Mouse (Mus musculus) E14TG2a.4 (cell line): Measurements from ENCODE around the gene Usp53.
A peak's percentile ranks its signal among the peaks of the same experiment; 100 is the strongest.
"Not testable (repeated sequence)": the region's sequence is repeated elsewhere in the genome, so short reads cannot be mapped to it uniquely, and the experiment has no call there.

Source experiments
- H3K27me3 ChIP-seq: 2 replicates; pipeline ENCODE4 v1.6.1; 2014; ENCODE audit warnings: low read length, control low read depth; ENCODE audit not compliant: insufficient read depth
- H3K36me3 ChIP-seq: 2 replicates; pipeline ENCODE4 v1.6.1; 2014; ENCODE audit warnings: low read length, control low read depth; ENCODE audit not compliant: insufficient read depth
- H3K4me1 ChIP-seq: replicated peaks from 2 replicates; pipeline ENCODE4 v1.6.1; 2014; ENCODE audit warnings: low read depth, low read length, control low read depth
- H3K4me3 ChIP-seq: replicated peaks from 2 replicates; pipeline ENCODE4 v1.5.1; 2014; ENCODE audit warnings: mild to moderate bottlenecking, low read length
- H3K9me3 ChIP-seq: 2 replicates; pipeline ENCODE4 v1.6.1; 2014; ENCODE audit warnings: low read length, control low read depth
- CTCF ChIP-seq: conservative IDR thresholded peaks from 2 replicates; pipeline ENCODE4 v1.5.1; 2014; ENCODE audit warnings: low read length
- NANOG ChIP-seq: IDR thresholded peaks from 2 replicates; pipeline ENCODE4 v1.6.1; 2014; ENCODE audit warnings: borderline replicate concordance, low read length, mixed read lengths
- POU5F1 ChIP-seq: IDR thresholded peaks from 2 replicates; pipeline ENCODE4 v1.6.1; 2014; ENCODE audit warnings: low read length, borderline replicate concordance

Usp53 gene

DNA sequence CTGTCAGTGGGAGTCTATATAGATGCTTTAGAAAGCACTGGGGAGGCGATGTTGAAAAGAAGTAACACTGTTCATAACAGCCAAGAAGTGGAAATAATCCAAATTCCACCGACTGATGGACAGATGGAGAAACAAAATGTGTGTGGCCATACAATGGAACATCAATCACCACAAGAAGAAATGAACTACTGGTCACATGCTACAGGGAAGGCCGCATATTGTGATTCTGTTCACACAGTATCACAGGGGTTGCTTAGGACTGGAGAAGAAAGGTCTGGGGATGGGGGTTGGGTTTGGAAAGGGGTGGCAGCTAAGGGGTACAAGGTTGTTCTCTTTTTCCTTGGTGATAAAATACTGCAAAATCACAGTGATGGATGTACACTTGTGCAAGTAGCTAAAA lies 9.5 kb downstream of the Usp53 start:
- TF ChIP-seq NANOG: no peak
- no peak for TF ChIP-seq CTCF
- TF ChIP-seq POU5F1: no peak
- Histone ChIP-seq H3K4me1 (peaks cover 21% of the 10 kb centered on the region), H3K9me3 (no peaks in the 10 kb centered on the region), H3K36me3 (peaks cover 22% of the 10 kb centered on the region), H3K27me3 (no peaks in the 10 kb centered on the region), H3K4me3 (no peak overlapping the region)

DNA sequence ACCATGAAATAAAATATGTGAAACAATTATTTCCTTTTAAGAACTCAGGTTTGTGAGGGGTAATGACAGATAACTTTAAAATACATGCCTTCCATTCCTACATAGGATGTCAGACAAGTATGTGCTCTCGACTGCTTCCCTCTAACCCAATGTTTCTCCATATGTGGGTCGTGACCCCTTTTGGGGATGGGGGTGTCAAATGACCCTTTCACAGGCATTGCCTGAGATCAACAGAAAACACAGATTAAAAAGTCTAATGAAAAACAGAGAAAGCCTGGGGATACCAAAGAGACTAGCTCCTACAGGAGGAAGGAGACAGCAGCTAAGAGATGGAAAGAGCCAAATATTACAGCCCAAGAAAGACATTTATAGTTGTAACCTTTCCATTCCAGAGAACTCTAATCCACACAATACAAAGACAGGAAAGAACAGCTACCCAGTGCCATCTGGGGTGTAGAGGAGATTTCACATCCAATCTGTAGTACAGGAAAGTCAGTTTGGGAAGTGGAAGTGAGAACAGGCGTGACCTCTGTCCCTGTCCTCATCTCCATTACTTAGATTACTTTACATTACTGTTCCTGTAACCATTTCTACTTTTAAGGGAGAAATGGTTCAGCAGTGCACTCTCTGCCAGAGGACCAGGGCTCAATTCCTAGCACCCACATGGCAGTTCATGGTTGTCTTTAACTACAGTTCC lies 12.0 kb downstream of the Usp53 start:
- Histone ChIP-seq H3K4me1 (peaks cover 21% of the 10 kb centered on the region), H3K27me3 (no peaks in the 10 kb centered on the region), H3K36me3 (peaks cover 18% of the 10 kb centered on the region), H3K9me3 (no peaks in the 10 kb centered on the region), H3K4me3 (no peak overlapping the region)
- no peak for TF ChIP-seq POU5F1
- no peak for TF ChIP-seq CTCF
- TF ChIP-seq NANOG: no peak

DNA sequence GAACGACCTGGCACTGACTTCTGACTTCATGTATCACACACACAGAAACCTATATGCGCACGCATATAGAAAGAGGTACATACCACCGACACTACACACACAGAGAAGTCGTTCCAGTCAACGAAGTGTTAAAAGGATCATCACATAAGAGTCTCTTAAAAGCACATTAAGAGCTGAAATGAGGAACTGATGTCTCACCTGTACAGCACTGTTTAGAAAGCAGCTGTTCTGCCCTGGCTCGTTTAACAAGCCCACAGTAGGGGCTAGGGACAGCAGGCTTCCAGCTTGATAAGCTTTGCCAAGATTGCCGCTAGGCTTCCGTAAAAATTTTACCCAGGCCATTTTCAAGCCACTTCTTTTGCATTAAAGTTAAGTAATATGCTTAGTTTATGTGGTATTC lies 15.9 kb downstream of the Usp53 start:
- Histone ChIP-seq H3K27me3 (no peaks in the 10 kb centered on the region), H3K4me1 (no peaks in the 10 kb centered on the region), H3K36me3 (peaks cover 26% of the 10 kb centered on the region), H3K9me3 (no peaks in the 10 kb centered on the region), H3K4me3 (no peak overlapping the region)
- no peak for TF ChIP-seq NANOG
- TF ChIP-seq CTCF: no peak
- no peak for TF ChIP-seq POU5F1

DNA sequence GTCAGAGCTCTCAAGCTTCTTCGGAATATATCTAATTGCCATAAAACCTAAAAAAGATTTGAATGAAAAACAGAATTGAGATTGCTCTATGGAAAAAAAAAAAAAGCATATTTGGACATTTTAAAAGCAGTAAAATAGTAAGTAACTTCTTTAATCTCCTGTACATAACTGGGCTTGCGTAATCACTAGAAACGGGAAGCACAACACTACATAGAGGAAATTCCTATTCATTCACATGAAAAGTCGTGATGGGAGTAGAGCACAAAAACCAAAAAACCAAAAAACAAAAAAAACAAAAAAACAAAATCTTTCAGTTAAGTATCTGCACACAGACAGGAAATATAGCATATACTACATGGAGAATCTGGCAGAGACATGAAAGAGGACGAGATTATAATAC lies 20.0 kb downstream of the Usp53 start:
- H3K36me3 ChIP-seq: peaks cover 59% of the 10 kb centered on the region
- H3K27me3 ChIP-seq: no peaks in the 10 kb centered on the region
- H3K9me3 ChIP-seq: no peaks in the 10 kb centered on the region
- no peaks in the 10 kb centered on the region for H3K4me1 ChIP-seq
- no peak overlapping the region for H3K4me3 ChIP-seq
- TF ChIP-seq CTCF (no peak), POU5F1 (no peak), NANOG (no peak)

DNA sequence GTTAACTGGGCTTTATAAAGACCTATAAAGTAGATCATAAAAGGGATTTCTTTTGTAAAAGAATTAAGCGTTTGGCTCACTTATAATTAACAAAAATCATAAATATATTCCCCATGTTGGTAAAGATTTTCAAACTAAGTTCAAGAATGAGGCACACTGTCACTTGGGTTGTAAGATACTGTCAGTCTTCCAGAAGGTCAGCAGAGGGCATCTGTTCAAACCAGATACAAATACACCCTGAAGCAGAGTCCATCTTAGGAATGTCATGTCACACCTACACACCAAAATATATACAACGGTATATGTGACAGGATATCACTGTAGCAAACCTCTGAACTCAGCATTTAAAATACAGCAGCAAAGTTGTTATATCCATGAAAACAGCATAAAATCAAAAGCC lies 34.2 kb downstream of the Usp53 start:
- Histone ChIP-seq H3K4me3 (no peak overlapping the region), H3K27me3 (no peaks in the 10 kb centered on the region), H3K9me3 (no peaks in the 10 kb centered on the region), H3K36me3 (peaks cover 53% of the 10 kb centered on the region), H3K4me1 (no peaks in the 10 kb centered on the region)
- TF ChIP-seq NANOG (no peak), POU5F1 (no peak), CTCF (no peak)

DNA sequence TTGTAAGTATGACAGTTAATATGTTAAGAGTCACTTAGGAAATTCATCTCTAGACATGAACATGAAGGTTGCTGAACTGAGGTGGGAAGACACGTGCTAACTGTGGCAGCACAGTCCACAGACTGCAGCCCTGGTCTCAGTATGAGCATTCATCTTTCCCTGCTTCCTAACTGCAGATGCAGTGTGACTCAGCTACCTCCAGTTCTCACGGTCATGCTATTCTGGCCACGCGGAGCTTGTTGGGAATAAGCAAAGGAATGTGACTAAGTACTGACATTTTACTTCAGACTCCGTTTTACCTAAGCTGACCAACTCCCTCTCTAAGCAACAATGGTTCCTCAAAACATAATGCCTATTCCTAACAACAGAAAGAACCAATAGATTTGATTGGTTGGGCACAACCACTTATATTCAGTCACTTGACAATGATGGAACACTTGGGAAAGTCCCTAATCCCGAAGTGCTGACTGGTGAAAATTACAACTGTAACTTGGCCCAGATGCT lies 40.9 kb downstream of the Usp53 start:
- Histone ChIP-seq H3K27me3 (no peaks in the 10 kb centered on the region), H3K9me3 (no peaks in the 10 kb centered on the region), H3K4me3 (no peak overlapping the region), H3K36me3 (peaks cover 22% of the 10 kb centered on the region), H3K4me1 (peaks cover 17% of the 10 kb centered on the region)
- no peak for TF ChIP-seq NANOG
- TF ChIP-seq CTCF: no peak
- TF ChIP-seq POU5F1: no peak

DNA sequence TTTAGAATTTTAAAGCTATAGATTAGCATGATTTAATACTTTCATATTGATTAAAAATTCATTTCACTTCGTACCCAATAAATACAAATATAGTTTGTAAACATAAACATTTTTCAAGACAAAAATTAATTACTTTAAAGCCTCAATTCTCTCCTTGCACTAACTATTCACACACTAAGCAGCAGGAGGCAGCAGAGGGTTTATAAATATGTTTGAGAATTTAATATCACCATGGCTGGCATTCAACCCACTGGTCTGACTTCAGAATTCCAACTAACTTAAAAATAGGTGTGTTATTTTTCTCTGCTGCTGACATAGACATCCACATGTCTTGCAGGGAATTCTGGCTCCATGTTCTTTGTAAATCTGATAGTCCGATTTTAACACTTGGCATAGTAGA lies 45.1 kb downstream of the Usp53 start:
- Histone ChIP-seq H3K4me1 (peaks cover 53% of the 10 kb centered on the region), H3K9me3 (no peaks in the 10 kb centered on the region), H3K27me3 (no peaks in the 10 kb centered on the region), H3K4me3 (no peak overlapping the region), H3K36me3 (peaks cover 18% of the 10 kb centered on the region)
- TF ChIP-seq CTCF (peak; percentile 34), POU5F1 (no peak)

DNA sequence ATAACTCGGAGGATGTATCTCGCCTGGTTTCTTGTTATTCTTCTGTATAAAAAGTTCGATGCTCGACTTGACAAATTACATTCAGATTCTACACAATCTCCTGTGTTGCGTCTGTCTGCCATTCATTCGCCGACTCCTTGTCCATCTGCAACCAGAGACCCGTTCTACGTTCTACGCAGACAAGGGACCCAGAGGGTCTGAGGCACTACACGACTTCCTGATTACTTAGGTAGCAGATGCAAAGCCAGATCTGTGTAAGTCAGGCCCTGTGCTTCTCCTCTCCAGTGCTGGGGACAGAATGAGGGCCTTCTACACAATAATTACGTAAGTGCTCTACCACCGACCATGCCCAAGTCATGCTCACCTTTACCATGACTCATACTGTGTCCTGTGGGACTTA lies 47.1 kb downstream of the Usp53 start:
- Histone ChIP-seq H3K4me1 (peaks cover 60% of the 10 kb centered on the region), H3K36me3 (peaks cover 17% of the 10 kb centered on the region), H3K4me3 (0 out of 2 replicates have a peak overlapping the region, but pooled peaks have one; percentile 14)
- not testable (repeated sequence) for H3K27me3 ChIP-seq, H3K9me3 ChIP-seq

DNA sequence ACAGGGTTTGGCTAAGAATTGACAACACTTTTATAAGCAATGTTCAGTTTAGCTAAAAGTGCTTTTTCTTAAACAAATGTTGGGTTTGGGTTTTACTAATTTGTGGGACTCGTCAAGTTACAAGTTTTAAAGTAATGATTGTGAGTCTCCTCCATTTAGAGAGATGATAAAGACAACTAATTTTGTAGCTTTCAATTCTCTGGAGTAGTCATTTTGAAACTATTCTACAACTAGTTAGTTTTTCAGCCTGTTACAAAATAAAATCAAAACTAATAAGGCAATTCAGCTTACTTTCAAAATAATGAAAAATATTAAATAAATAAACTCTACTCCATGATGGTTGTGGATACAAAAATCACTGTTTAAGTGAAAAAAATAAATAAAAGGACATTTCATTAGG lies 51.8 kb downstream of the Usp53 start:
- Histone ChIP-seq H3K4me3 (no peak overlapping the region), H3K36me3 (peaks cover 30% of the 10 kb centered on the region), H3K27me3 (no peaks in the 10 kb centered on the region), H3K4me1 (peaks cover 42% of the 10 kb centered on the region), H3K9me3 (no peaks in the 10 kb centered on the region)
- no peak for TF ChIP-seq CTCF

DNA sequence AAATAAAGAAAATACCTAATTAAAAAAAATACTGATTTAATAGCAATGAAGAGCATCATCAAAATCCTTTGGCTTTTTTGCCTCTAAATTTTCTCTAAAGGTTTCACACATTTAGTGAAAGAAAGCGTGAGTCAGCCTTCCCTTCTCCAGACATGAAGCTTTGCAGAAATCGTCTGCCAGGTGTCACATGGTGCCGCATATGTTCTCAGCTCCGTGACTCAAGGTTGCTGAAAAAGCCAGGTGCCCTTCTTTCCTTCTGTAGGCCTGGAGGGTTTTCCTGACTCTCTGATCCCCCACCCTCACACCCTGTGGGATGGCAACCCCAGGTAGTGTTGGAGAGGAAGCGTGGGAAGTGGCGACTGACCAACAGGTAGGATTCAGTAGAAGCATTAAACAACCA lies 54.6 kb downstream of the Usp53 start:
- H3K4me3 ChIP-seq: no peak overlapping the region
- H3K9me3 ChIP-seq: no peaks in the 10 kb centered on the region
- H3K27me3 ChIP-seq: no peaks in the 10 kb centered on the region
- H3K36me3 ChIP-seq: peaks cover 39% of the 10 kb centered on the region
- H3K4me1 ChIP-seq: peaks cover 40% of the 10 kb centered on the region
- TF ChIP-seq POU5F1 (no peak), NANOG (no peak)
